Mouse (Mus musculus) effector memory CD4-positive, alpha-beta T cell, adult 5 months (primary cell): Measurements from ENCODE around the gene Imp3. TPM values are rescaled to one million over a fixed set of nuclear protein-coding genes. Genes with fewer than 3 reads are reported as not detected.

ENCODE experiments used
- polyA plus RNA-seq: library from polyadenylated mRNA; unstranded; fragments of 100-300 nt; shearing (Covaris generic); gene quantifications from one replicate; pipeline ENCODE4 v1.2.1, GENCODE M21; 2017

Gene Imp3
- polyA plus RNA-seq, result 66.6 TPM

GRCm38 (mm10) chr9:56937223-56938160 is at the start of gene Imp3:
TSS of gene Imp3 (plus strand) at chr9:56937475.

GRCm38 (mm10) chr9:56928041-56928811 is 9.0 kb upstream of the Imp3 start, which contains the start of gene Snx33:
TSS of gene Snx33 (minus strand) at chr9:56928371.

DNA sequence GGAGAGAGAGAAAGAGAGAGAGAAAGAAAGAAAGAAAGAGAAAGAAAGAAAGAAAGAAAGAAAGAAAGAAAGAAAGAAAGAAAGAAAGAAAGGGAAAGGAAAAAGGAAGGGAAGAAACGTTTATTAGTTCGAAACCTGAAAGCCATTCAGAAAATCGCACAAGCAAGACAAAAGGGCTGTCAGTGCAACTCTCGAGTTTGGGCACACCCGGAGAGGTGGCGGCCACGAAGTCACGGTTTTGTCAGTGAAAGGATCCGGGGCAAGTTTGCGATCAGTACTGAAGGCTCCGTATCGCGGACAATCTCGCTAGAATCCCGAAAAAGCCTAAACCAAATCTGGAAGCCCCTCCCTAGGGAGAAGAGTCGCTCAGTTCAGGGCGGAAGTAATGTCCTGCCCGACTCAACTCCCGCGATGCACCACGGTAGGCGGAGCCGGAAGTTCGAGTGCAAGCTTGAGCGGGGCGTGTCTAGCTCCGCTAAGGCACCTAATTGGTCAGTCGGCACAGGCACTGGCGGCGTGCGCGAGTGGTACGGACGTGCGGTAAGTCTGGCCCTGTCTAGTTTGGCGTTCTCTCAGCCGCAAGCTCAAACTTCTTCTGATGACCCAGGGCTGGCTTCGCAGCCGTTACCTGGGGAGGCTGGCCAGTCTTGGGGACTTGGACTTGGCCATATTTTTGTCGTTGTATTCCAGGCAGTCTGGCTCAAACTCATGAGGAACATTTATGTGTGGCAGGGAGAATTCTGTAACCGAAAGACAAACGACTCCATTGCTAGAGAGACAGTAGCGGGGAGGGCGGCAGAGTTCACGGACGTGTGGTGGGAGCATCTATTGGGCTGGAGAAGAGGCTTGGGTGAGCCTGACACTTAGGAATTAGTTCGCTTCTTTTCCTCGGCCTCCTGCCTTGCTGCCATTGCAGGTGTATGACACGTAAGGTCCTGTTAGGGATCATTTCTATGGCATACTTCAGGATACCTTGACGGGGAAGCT is 13.4 kb downstream of the Imp3 start, which contains the start of gene Snupn:
Gene Snupn, plus strand, starts transcription at position 465 of the 987 bp plus-strand sequence.

Other genes starting within 250 kb of the Imp3 start
- gene Lingo1, start 141.0 kb upstream of the Imp3 start, polyA plus RNA-seq, result not detected
- not detected for gene Odf3l1, start 72.8 kb upstream of the Imp3 start, polyA plus RNA-seq
- gene Cspg4, start 72.4 kb upstream of the Imp3 start, polyA plus RNA-seq, result 0.15 TPM
- 7.6 TPM for gene Snx33, start 9.1 kb upstream of the Imp3 start, polyA plus RNA-seq
- 16.3 TPM for gene Snupn, start 13.4 kb downstream of the Imp3 start, polyA plus RNA-seq
- 15.1 TPM for gene Ptpn9, start 57.4 kb downstream of the Imp3 start, polyA plus RNA-seq
- gene Sin3a, start 134.6 kb downstream of the Imp3 start, polyA plus RNA-seq, result 30.3 TPM
- gene Man2c1, start 193.2 kb downstream of the Imp3 start, polyA plus RNA-seq, result 92.2 TPM
- 72.0 TPM for gene Neil1, start 210.8 kb downstream of the Imp3 start, polyA plus RNA-seq
- gene Commd4, start 220.9 kb downstream of the Imp3 start, polyA plus RNA-seq, result 165 TPM